Mouse (Mus musculus): ENCODE results near the gene 6430548M08Rik. TPM values are rescaled to one million over a fixed set of nuclear protein-coding genes. Genes with fewer than 3 reads are reported as not detected.

The 6430548M08Rik gene
- polyA plus RNA-seq, 1 experiment from 2014 or later = 3.4 TPM

DNA sequence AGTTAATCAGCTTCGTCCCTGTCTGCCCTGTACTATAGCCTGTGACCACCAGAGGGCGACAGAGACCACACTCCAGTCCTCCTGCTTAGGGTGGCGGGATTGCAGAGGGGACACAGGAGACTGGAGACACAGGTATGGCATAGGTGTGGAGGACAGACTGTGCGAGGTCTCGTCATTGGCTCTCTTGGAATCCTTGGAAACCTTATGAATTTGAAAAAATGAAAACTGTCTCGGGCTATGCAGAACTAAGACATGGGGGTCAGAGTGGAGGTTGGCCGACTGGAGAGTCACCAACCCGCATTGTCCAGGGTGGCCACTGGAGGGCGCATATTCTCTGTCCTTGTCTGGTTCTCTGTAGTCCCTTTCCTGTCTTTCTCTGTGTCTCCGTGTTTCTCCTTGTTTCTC is 65.1 kb downstream of the 6430548M08Rik start:
- DNase-seq (ENCODE audit: low spot score) = peak; percentile 93
- Histone ChIP-seq H3K4me3 (peak overlapping the region; percentile 44), H3K36me3 (replicated peaks) (no peaks in the 10 kb centered on the region), H3K27me3 (replicated peaks; ENCODE audit: low read depth, poor library complexity, severe bottlenecking) (peaks cover 46% of the 10 kb centered on the region), H3K9me3 (no peaks in the 10 kb centered on the region), H3K4me1 (peaks cover 71% of the 10 kb centered on the region), H3K27ac (replicated peaks) (peak overlapping the region; percentile 84)
- whole genome bisulfite sequencing = under 1% methylated on average over 10 of the region's 10 CpGs

DNA sequence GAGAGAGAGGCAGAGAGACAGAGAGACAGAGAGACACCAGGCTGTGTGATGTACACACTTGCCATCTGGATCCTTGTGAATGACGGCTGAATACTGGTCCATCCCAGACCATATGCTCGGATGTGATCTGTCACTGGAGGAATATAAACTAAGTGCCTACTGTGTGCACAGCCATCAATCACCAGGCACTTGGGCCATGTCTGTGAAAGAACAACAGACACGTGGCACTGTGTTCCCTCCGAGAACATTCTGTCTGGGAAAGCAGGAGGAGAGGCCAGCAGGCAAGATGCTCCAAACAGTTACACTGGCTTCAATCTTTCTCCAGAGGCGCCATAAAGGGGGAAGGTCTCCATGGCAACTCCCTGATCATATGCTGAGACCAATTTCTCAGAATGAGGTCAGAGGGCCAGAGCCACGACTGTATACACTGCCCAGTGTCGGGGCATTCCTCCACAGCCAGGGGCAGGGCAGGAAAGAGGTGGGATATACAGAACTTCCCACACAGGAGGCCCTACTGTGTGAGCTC is 66.6 kb downstream of the 6430548M08Rik start:
- Histone ChIP-seq H3K4me1 (peaks cover 75% of the 10 kb centered on the region), H3K27me3 (replicated peaks; ENCODE audit: low read depth, poor library complexity, severe bottlenecking) (peaks cover 35% of the 10 kb centered on the region), H3K9me3 (no peaks in the 10 kb centered on the region), H3K27ac (replicated peaks) (peak overlapping the region; percentile 54; the same call in 1 of the 2 replicates), H3K36me3 (replicated peaks) (no peaks in the 10 kb centered on the region), H3K4me3 (no peak overlapping the region)
- no peak for DNase-seq (ENCODE audit: low spot score)
- WGBS = 62% methylated on average over 7 of the region's 7 CpGs

DNA sequence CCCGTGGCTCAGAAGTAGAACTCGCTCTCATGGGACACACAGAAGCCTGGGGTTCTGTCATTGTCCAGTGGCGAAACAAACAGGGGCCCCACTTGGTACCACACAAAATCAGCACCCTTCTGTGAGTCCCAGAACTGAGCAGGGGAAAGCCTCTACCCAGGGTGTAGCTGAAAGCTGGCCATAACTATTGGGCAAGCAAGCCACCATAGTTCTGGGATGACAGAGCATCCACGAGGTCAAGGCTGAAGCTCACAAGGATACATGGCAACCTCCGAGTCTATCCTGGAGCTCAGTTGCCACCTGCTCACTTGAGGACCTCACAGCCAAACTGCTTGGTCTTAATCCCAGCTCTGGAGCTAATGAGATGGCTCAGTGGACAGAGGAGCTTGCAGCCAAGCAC is 67.3 kb downstream of the 6430548M08Rik start:
- peaks cover 75% of the 10 kb centered on the region for H3K4me1 ChIP-seq
- H3K4me3 ChIP-seq = no peak overlapping the region
- H3K27me3 ChIP-seq (replicated peaks; ENCODE audit: low read depth, poor library complexity, severe bottlenecking) = peaks cover 27% of the 10 kb centered on the region
- no peaks in the 10 kb centered on the region for H3K36me3 ChIP-seq (replicated peaks)
- no peak overlapping the region for H3K27ac ChIP-seq (replicated peaks)
- WGBS = 86% methylated on average over 5 of the region's 5 CpGs
- no peaks in the 10 kb centered on the region for H3K9me3 ChIP-seq
- DNase-seq (ENCODE audit: low spot score) = no peak

DNA sequence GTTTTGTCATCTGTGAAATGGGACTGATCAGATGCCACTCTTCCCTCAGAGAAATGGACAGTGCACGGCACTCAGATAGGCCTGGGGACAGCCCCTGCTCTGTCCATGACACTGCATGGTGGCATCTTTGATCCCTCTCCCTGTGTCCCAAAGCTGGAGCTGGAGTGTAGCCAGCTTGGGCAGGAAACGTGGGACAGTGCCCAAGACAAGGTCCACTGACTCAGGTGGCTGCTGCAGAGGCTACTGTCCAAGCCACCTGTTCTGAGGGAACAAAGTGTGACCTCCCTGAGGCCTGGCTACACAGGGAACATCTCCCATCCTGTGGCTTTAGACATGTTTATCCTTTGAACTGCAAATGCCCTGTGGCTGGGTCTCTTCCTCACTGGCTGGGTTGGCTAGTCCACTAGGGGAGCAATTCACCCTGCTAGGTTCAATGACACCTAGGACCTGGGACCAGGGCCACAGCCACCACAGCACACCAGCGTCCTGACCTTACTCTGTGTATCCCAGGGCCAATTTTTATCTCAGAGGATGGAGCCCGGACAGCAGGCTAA is 68.0 kb downstream of the 6430548M08Rik start:
- Histone ChIP-seq H3K9me3 (no peaks in the 10 kb centered on the region), H3K36me3 (replicated peaks) (no peaks in the 10 kb centered on the region), H3K4me1 (peaks cover 75% of the 10 kb centered on the region), H3K27ac (replicated peaks) (no peak overlapping the region), H3K27me3 (replicated peaks; ENCODE audit: low read depth, poor library complexity, severe bottlenecking) (peaks cover 21% of the 10 kb centered on the region), H3K4me3 (no peak overlapping the region)
- no peak for DNase-seq (ENCODE audit: low spot score)
- WGBS = 78% methylated on average over 4 of the region's 4 CpGs

DNA sequence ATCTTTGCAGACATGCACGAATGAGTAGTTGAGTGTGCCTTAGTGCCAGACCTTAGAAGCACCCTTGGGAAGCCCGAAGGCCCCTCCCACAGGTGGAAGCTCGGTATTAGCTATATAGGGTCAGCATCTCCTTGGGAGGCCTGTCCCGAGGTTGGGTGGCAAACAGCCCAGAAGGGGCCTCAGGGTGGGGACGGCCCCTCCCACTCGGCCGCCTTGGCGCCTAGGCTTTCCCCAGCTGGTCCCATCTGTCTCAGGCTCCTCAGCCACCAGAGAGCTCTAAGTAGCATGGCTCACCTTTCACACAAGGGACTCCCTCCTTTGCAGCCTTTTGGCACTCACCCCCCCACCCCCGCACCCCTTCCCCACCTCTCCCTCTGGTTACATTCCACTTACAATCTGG is 70.4 kb downstream of the 6430548M08Rik start:
- Histone ChIP-seq H3K27me3 (replicated peaks; ENCODE audit: low read depth, poor library complexity, severe bottlenecking) (peaks cover 4% of the 10 kb centered on the region; the same call in 1 of the 2 replicates), H3K9me3 (no peaks in the 10 kb centered on the region), H3K4me1 (peaks cover 61% of the 10 kb centered on the region), H3K27ac (replicated peaks) (peak overlapping the region; percentile 84), H3K36me3 (replicated peaks) (no peaks in the 10 kb centered on the region), H3K4me3 (peak overlapping the region; percentile 0; the same call in 1 of the 2 replicates)
- DNase-seq (ENCODE audit: low spot score) = peak; percentile 47
- WGBS = 45% methylated on average over 9 of the region's 9 CpGs

DNA sequence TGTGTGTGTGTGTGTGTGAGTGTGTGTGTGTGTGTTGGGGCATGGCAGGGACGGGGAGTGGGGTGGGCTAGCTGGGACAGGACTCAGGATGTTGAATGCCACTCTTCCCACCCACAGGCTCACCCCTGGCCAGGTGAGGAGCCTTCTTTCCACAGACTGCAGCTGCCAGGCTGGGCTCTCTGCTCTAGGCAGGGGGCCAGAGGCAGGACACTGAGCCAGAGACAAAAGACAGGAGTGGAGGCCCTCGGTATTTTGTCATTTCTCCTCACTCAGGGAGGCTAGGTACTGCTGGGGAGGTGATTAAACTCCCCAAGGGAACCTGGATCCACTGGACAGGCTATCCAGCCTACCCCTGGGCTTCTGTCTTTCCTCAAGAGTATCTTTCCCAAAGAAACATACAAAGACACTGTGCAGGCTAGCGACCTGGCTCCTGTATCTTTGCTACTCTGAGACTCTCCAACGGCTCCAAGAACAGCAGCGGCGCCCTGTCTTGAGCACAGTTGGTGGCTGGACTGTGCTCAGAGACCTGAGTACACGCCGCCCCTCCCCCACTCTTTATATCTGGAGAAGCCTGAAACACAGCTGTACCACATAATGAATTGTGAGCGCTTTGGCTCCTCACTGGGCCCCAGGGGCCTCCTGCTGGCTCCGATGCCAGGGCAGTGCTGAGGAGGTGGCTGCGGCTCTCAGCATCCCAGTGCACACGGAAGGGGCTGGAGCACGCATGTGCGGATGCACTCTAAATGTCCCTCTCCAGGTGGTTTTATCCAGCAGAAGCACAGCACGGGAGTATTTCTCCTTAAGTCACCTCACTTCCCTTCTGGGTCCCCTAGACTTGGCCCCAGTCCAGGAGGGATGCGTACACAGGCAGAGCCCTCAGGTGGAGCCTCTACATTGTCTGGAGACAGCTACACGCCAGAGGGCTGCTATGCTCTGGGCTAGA is 71.2 kb downstream of the 6430548M08Rik start:
- Histone ChIP-seq H3K4me1 (peaks cover 61% of the 10 kb centered on the region), H3K9me3 (no peaks in the 10 kb centered on the region), H3K36me3 (replicated peaks) (no peaks in the 10 kb centered on the region), H3K4me3 (peak overlapping the region; percentile 21), H3K27ac (replicated peaks) (peak overlapping the region; percentile 84), H3K27me3 (replicated peaks; ENCODE audit: low read depth, poor library complexity, severe bottlenecking) (peaks cover 4% of the 10 kb centered on the region; the same call in 1 of the 2 replicates)
- peak; percentile 72 for DNase-seq (ENCODE audit: low spot score)
- WGBS = 41% methylated on average over 17 of the region's 17 CpGs

DNA sequence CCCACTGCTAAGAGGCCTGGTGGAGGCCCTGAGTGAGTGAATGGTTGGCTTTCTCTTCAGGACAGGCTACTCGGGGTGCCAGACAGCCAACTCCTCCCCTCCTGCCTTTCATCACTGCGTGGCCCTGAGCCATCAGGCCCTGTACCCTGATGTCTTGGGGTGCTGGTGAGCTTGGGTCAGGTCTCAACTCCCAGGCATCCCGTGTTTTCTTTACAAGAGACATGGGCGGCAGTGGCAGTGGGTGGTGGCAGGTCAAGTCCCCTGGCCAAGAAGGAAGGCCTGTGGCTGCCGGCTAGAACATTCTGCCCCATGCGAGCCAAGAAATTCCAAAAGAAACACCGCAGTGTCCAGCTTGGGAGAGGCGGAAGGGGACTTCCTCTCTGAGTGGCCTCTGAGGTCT is 72.5 kb downstream of the 6430548M08Rik start:
- no peaks in the 10 kb centered on the region for H3K36me3 ChIP-seq (replicated peaks)
- peaks cover 4% of the 10 kb centered on the region; the same call in 1 of the 2 replicates for H3K27me3 ChIP-seq (replicated peaks; ENCODE audit: low read depth, poor library complexity, severe bottlenecking)
- no peak for DNase-seq (ENCODE audit: low spot score)
- H3K27ac ChIP-seq (replicated peaks) = peak overlapping the region; percentile 84
- 74% methylated on average over 8 of the region's 8 CpGs for WGBS
- no peak overlapping the region for H3K4me3 ChIP-seq
- H3K9me3 ChIP-seq = no peaks in the 10 kb centered on the region
- H3K4me1 ChIP-seq = peaks cover 63% of the 10 kb centered on the region

DNA sequence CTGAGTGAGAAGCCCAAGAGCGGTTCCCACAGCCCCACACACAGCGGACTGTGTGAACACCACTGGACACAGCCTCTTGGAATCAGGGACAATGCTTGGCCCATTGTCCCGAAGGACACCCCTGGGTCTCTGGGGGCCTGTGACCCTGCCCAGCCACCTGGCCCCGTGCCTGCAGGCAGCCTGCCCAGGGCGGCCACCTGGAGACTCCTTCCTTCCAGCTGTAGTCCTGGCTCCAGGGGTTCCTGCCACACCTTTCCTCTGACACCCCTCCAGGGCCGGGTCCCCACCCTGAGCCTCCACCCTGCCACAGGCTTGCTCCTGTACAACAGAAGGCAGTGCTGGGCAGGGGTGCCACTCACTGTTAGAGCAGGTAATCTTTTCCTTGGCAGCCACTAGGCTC is 74.6 kb downstream of the 6430548M08Rik start:
- Histone ChIP-seq H3K36me3 (replicated peaks) (no peaks in the 10 kb centered on the region), H3K4me3 (no peak overlapping the region), H3K9me3 (no peaks in the 10 kb centered on the region; the same call in 1 of the 2 replicates), H3K4me1 (peaks cover 68% of the 10 kb centered on the region), H3K27me3 (replicated peaks; ENCODE audit: low read depth, poor library complexity, severe bottlenecking) (peaks cover 4% of the 10 kb centered on the region; the same call in 1 of the 2 replicates), H3K27ac (replicated peaks) (peak overlapping the region; percentile 57; the same call in 1 of the 2 replicates)
- WGBS = 80% methylated on average over 6 of the region's 6 CpGs
- DNase-seq (ENCODE audit: low spot score) = no peak

DNA sequence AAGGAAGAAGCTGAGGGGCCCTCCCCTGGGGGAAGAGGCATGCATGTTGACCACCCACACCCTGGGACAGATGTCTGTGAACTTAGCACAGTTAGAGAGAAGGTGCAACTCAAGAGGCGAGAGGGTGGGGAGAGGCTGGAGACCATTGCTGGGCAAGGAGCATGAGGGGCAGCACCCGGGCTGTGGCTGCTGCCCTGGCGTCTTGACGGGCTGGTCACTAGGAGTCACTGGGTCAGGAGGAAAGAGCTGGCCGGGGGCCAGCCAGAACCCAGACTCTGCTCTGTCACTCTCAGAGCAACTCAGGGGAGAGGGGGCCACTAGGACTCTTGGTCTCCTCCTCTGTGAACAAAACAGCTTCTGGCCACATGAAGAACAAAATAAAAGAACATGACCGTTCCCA is 75.5 kb downstream of the 6430548M08Rik start:
- 84% methylated on average over 6 of the region's 6 CpGs for WGBS
- no peaks in the 10 kb centered on the region; the same call in 1 of the 2 replicates for H3K9me3 ChIP-seq
- peaks cover 4% of the 10 kb centered on the region; the same call in 1 of the 2 replicates for H3K27me3 ChIP-seq (replicated peaks; ENCODE audit: low read depth, poor library complexity, severe bottlenecking)
- H3K4me3 ChIP-seq = no peak overlapping the region
- H3K4me1 ChIP-seq = peaks cover 59% of the 10 kb centered on the region
- H3K27ac ChIP-seq (replicated peaks) = 0 out of 2 replicates have a peak overlapping the region, but pooled peaks have one; percentile 57
- no peaks in the 10 kb centered on the region for H3K36me3 ChIP-seq (replicated peaks)
- DNase-seq (ENCODE audit: low spot score) = no peak

DNA sequence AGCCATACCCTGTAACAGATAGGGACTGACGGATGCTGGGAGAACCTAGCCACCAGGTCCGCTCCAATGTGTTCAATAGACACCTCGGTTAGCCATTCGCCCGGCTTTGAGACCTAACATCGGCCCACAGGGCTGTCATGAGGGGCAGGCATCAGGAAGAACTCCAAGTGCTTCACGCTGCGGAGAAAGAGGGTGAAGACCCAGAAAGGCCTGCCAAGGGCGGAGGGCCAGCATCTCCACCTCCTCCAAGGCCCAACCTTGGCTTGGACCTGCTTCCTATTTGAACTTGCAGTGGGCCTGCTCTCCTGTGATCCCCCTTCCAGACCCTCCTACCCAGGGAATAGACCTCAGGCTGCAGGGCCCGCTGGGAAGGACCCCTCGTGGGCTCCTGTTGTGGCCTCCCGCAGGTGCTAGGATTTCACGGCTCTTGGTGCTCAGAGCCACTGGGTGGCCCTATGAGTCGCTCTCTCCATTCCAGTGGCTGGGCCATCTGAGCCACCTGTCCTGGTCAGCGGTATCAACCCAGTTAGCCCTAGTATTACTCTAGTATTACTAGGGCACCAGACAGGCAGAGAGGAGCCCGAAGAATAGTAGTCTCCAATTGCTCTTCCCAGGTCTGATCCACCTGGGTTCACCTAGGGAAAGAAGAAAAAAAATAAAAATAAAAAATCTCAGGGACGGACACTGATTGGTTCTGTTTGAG is 76.3 kb downstream of the 6430548M08Rik start:
- H3K36me3 ChIP-seq (replicated peaks) = no peaks in the 10 kb centered on the region
- H3K27me3 ChIP-seq (replicated peaks; ENCODE audit: low read depth, poor library complexity, severe bottlenecking) = no peaks in the 10 kb centered on the region; the same call in 1 of the 2 replicates
- DNase-seq (ENCODE audit: low spot score) = no peak
- H3K27ac ChIP-seq (replicated peaks) = peak overlapping the region; percentile 57
- no peaks in the 10 kb centered on the region; the same call in 1 of the 2 replicates for H3K9me3 ChIP-seq
- peaks cover 51% of the 10 kb centered on the region for H3K4me1 ChIP-seq
- H3K4me3 ChIP-seq = no peak overlapping the region
- WGBS = 82% methylated on average over 17 of the region's 17 CpGs

DNA sequence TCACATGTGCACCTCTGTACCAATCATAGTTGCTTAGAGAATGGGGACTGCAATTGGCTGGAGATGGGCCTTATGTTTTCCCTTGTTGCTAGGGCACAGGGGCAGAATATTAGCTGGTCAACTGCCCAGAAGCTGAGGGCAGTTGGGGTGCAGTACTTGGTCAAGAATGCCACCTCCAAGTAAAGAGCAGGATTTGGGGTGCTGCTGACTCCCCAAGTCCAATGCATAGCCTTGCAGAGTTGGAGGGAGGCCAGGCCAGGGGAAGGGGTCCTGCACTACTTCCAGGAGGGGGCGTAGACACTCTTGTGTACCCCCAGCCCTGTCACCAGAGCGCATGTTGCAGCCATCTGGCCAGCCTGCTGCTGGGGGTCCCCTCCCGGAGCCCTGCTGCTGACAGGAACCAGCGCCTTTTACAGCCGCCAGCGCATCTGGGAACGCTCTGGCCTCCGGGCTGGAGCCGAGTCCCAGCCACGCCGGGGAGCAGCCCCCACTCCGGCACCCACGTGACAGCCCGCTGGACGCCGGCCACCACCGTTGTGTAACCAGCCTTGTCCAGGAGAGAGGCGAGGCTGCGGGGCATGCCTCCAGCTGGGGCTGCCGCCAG is 77.0 kb downstream of the 6430548M08Rik start:
- Histone ChIP-seq H3K4me1 (peaks cover 45% of the 10 kb centered on the region), H3K27ac (replicated peaks) (peak overlapping the region; percentile 86), H3K4me3 (peak overlapping the region; percentile 36), H3K27me3 (replicated peaks; ENCODE audit: low read depth, poor library complexity, severe bottlenecking) (no peaks in the 10 kb centered on the region; the same call in 1 of the 2 replicates), H3K36me3 (replicated peaks) (no peaks in the 10 kb centered on the region), H3K9me3 (no peaks in the 10 kb centered on the region; the same call in 1 of the 2 replicates)
- WGBS = 62% methylated on average over 20 of the region's 20 CpGs
- peak; percentile 80 for DNase-seq (ENCODE audit: low spot score)
